Mouse (Mus musculus): ENCODE results near the gene Ucp2. TPM values are rescaled to one million over a fixed set of nuclear protein-coding genes. Genes with fewer than 3 reads are reported as not detected.

Gene Ucp2
- polyA plus RNA-seq, 1 experiment: 1,120 TPM

DNA sequence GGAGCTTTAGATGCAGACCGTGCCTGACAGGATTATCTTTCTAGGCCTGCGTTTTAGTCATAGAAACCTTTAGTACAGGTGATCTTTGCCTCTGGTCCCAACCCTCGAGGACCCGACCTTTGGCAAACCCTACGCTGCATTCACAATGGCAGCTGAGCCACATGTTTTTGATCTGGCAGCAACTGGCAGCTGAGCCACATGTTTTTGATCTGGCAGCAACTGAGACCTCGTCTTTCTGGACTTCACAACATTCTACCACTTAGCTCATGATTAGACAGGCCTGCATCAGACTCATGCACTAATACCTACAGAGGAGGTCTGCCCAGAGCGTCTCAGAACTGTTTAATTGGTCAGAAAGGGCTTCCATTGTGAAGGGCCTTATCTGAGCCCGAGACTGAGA is 1.9 kb downstream of the Ucp2 start:
- 9% methylated on average over 8 of the region's 8 CpGs for WGBS
- TF ChIP-seq CTCF (IDR thresholded peaks at IDR 0.05; ENCODE audit: borderline replicate concordance, control insufficient read depth, extremely low read depth, insufficient read depth, low read length, poor library complexity) (no peak), POLR2A (IDR thresholded peaks at IDR 0.05; ENCODE audit: control insufficient read depth, extremely low read depth, insufficient read depth, low read length, poor library complexity) (no peak)

GRCm38 (mm10) chr7:100495581-100496251 is 2.6 kb downstream of the Ucp2 start:
- DNase-seq: peak; percentile 91
- TF ChIP-seq POLR2A (IDR thresholded peaks at IDR 0.05; ENCODE audit: control insufficient read depth, extremely low read depth, insufficient read depth, low read length, poor library complexity): peak; percentile 64
- no peak for TF ChIP-seq CTCF (IDR thresholded peaks at IDR 0.05; ENCODE audit: borderline replicate concordance, control insufficient read depth, extremely low read depth, insufficient read depth, low read length, poor library complexity)
- Histone ChIP-seq H3K36me3 (ENCODE audit: control insufficient read depth, insufficient read depth, low read length) (peaks cover 45% of the 10 kb centered on the region), H3K27me3 (ENCODE audit: control insufficient read depth, insufficient read depth, low read length) (no peaks in the 10 kb centered on the region), H3K4me1 (replicated peaks; ENCODE audit: control insufficient read depth, insufficient read depth, low read length) (peaks cover 30% of the 10 kb centered on the region), H3K27ac (ENCODE audit: control insufficient read depth, insufficient read depth, low read length) (peak overlapping the region; percentile 95), H3K4me3 (ENCODE audit: control insufficient read depth, insufficient read depth, low read length) (peak overlapping the region; percentile 70)
- WGBS: 6% methylated on average over 11 of the region's 11 CpGs

More for the DNA sequence above, 1.9 kb downstream of the Ucp2 start:
- Histone ChIP-seq H3K4me1 (replicated peaks; ENCODE audit: control insufficient read depth, insufficient read depth, low read length) (peaks cover 30% of the 10 kb centered on the region), H3K27me3 (ENCODE audit: control insufficient read depth, insufficient read depth, low read length) (no peaks in the 10 kb centered on the region), H3K36me3 (ENCODE audit: control insufficient read depth, insufficient read depth, low read length) (peaks cover 41% of the 10 kb centered on the region), H3K27ac (ENCODE audit: control insufficient read depth, insufficient read depth, low read length) (peak overlapping the region; percentile 92), H3K4me3 (ENCODE audit: control insufficient read depth, insufficient read depth, low read length) (peak overlapping the region; percentile 70)
- DNase-seq: peak; percentile 56

- peak overlapping the region; percentile 63 for H3K4me3 ChIP-seq (ENCODE audit: control insufficient read depth, insufficient read depth, low read length)
- TF ChIP-seq POLR2A (IDR thresholded peaks at IDR 0.05; ENCODE audit: control insufficient read depth, extremely low read depth, insufficient read depth, low read length, poor library complexity) (no peak), CTCF (IDR thresholded peaks at IDR 0.05; ENCODE audit: borderline replicate concordance, control insufficient read depth, extremely low read depth, insufficient read depth, low read length, poor library complexity) (no peak)
- peak overlapping the region; percentile 95 for H3K27ac ChIP-seq (ENCODE audit: control insufficient read depth, insufficient read depth, low read length)
- peaks cover 45% of the 10 kb centered on the region for H3K36me3 ChIP-seq (ENCODE audit: control insufficient read depth, insufficient read depth, low read length)
- H3K27me3 ChIP-seq (ENCODE audit: control insufficient read depth, insufficient read depth, low read length): no peaks in the 10 kb centered on the region
- DNase-seq: no peak
- 76% methylated on average over 6 of the region's 6 CpGs for WGBS
- peaks cover 30% of the 10 kb centered on the region for H3K4me1 ChIP-seq (replicated peaks; ENCODE audit: control insufficient read depth, insufficient read depth, low read length)
These were observed 3.2 kb downstream of the Ucp2 start for GRCm38 (mm10) chr7:100496371-100496770.

GRCm38 (mm10) chr7:100496791-100497190 is 3.7 kb downstream of the Ucp2 start:
- 99% methylated on average over 9 of the region's 9 CpGs for WGBS
- no peak for DNase-seq
- Histone ChIP-seq H3K4me3 (ENCODE audit: control insufficient read depth, insufficient read depth, low read length) (peak overlapping the region; percentile 63; the same call in 1 of the 2 replicates), H3K27me3 (ENCODE audit: control insufficient read depth, insufficient read depth, low read length) (no peaks in the 10 kb centered on the region), H3K4me1 (replicated peaks; ENCODE audit: control insufficient read depth, insufficient read depth, low read length) (peaks cover 30% of the 10 kb centered on the region), H3K36me3 (ENCODE audit: control insufficient read depth, insufficient read depth, low read length) (peaks cover 45% of the 10 kb centered on the region), H3K27ac (ENCODE audit: control insufficient read depth, insufficient read depth, low read length) (peak overlapping the region; percentile 95)
- no peak for TF ChIP-seq POLR2A (IDR thresholded peaks at IDR 0.05; ENCODE audit: control insufficient read depth, extremely low read depth, insufficient read depth, low read length, poor library complexity)
- TF ChIP-seq CTCF (IDR thresholded peaks at IDR 0.05; ENCODE audit: borderline replicate concordance, control insufficient read depth, extremely low read depth, insufficient read depth, low read length, poor library complexity): no peak

- Histone ChIP-seq H3K4me3 (ENCODE audit: control insufficient read depth, insufficient read depth, low read length) (no peak overlapping the region), H3K36me3 (ENCODE audit: control insufficient read depth, insufficient read depth, low read length) (peaks cover 45% of the 10 kb centered on the region)
These were observed 4.3 kb downstream of the Ucp2 start for GRCm38 (mm10) chr7:100497402-100497801.

DNA sequence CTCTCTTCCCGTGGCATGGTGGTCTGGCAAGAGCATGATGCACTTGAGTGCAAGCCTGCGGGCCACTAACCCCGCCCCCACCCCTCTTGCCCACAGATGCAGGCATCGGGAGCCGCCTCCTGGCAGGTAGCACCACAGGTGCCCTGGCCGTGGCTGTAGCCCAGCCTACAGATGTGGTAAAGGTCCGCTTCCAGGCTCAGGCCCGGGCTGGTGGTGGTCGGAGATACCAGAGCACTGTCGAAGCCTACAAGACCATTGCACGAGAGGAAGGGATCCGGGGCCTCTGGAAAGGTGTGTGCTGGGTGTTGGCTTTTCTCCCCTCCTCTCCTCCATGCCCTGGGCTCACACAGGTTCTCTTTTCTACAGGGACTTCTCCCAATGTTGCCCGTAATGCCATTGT is 4.8 kb downstream of the Ucp2 start:
- DNase-seq: no peak
- 91% methylated on average over 13 of the region's 13 CpGs for WGBS
- TF ChIP-seq CTCF (IDR thresholded peaks at IDR 0.05; ENCODE audit: borderline replicate concordance, control insufficient read depth, extremely low read depth, insufficient read depth, low read length, poor library complexity) (no peak), POLR2A (IDR thresholded peaks at IDR 0.05; ENCODE audit: control insufficient read depth, extremely low read depth, insufficient read depth, low read length, poor library complexity) (no peak)
- H3K27me3 ChIP-seq (ENCODE audit: control insufficient read depth, insufficient read depth, low read length): no peaks in the 10 kb centered on the region
- H3K27ac ChIP-seq (ENCODE audit: control insufficient read depth, insufficient read depth, low read length): no peak overlapping the region
- H3K4me3 ChIP-seq (ENCODE audit: control insufficient read depth, insufficient read depth, low read length): no peak overlapping the region
- peaks cover 36% of the 10 kb centered on the region for H3K4me1 ChIP-seq (replicated peaks; ENCODE audit: control insufficient read depth, insufficient read depth, low read length)
- H3K36me3 ChIP-seq (ENCODE audit: control insufficient read depth, insufficient read depth, low read length): peaks cover 45% of the 10 kb centered on the region

More at GRCm38 (mm10) chr7:100497402-100497801, 4.3 kb downstream of the Ucp2 start:
- TF ChIP-seq CTCF (IDR thresholded peaks at IDR 0.05; ENCODE audit: borderline replicate concordance, control insufficient read depth, extremely low read depth, insufficient read depth, low read length, poor library complexity) (no peak), POLR2A (IDR thresholded peaks at IDR 0.05; ENCODE audit: control insufficient read depth, extremely low read depth, insufficient read depth, low read length, poor library complexity) (no peak)
- Histone ChIP-seq H3K27me3 (ENCODE audit: control insufficient read depth, insufficient read depth, low read length) (no peaks in the 10 kb centered on the region), H3K27ac (ENCODE audit: control insufficient read depth, insufficient read depth, low read length) (no peak overlapping the region), H3K4me1 (replicated peaks; ENCODE audit: control insufficient read depth, insufficient read depth, low read length) (peaks cover 33% of the 10 kb centered on the region)
- no peak for DNase-seq
- 87% methylated on average over 4 of the region's 4 CpGs for WGBS

Measured in thymus, adult 2 months (tissue).